Mouse (Mus musculus): Measurements from ENCODE around the gene Asb4. TPM values are rescaled to one million over a fixed set of nuclear protein-coding genes. Genes with fewer than 3 reads are reported as not detected.

The Asb4 gene
- polyA plus RNA-seq, 2 experiments: 31.4 to 43.9 TPM

DNA sequence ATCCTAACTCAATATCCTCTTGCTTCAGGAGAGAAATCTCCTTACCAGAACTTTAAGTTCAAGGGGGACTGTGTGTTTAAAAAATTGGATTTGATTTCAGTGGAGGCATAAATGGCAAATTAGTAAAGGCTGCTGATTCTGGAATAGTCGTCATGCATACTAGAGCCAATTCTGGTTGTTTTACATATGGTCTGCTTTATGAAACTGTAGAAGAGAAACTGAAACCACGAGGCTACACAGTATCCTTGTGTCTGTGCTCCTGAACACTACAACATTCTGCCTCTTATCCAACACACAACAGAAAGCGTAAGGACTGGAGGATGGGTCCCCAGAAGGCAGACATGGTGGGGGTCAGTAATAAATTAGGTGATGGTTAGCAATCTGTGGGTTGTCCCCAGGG is 4.1 kb upstream of the Asb4 start:
- no peak for ATAC-seq (ENCODE audit: low FRiP score, low read depth)
- peak overlapping the region; percentile 47 for H3K4me2 ChIP-seq (replicated peaks; ENCODE audit: low read depth, low read length, severe bottlenecking)
- H3K36me3 ChIP-seq (ENCODE audit: control insufficient read depth, insufficient read depth, low read length): no peaks in the 10 kb centered on the region
- no peak for TF ChIP-seq POLR2A (IDR thresholded peaks at IDR 0.05; ENCODE audit: borderline replicate concordance, extremely low read depth, insufficient read depth, insufficient read length)
- no peak overlapping the region for H3K9ac ChIP-seq (ENCODE audit: low read depth, low read length, severe bottlenecking)
- 51% methylated on average over 3 of the region's 3 CpGs for WGBS
- H3K27me3 ChIP-seq (ENCODE audit: control insufficient read depth, insufficient read depth, low read length): no peaks in the 10 kb centered on the region
- H3K4me1 ChIP-seq (ENCODE audit: control insufficient read depth, insufficient read depth, low read length): peaks cover 28% of the 10 kb centered on the region
- peak overlapping the region; percentile 45; the same call in 1 of the 2 replicates for H3K27ac ChIP-seq (replicated peaks; ENCODE audit: low read depth, low read length)
- peak; percentile 42 for DNase-seq (ENCODE audit: low spot score)
- no peaks in the 10 kb centered on the region for H3K9me3 ChIP-seq (ENCODE audit: control insufficient read depth, low read length)
- no peak overlapping the region; the same call in 1 of the 2 replicates for H3K4me3 ChIP-seq (replicated peaks; ENCODE audit: low read length)

- Histone ChIP-seq H3K4me3 (replicated peaks; ENCODE audit: low read length) (peak overlapping the region; percentile 22), H3K9ac (ENCODE audit: low read depth, low read length, severe bottlenecking) (peak overlapping the region; percentile 25; the same call in 1 of the 2 replicates), H3K36me3 (ENCODE audit: control insufficient read depth, insufficient read depth, low read length) (no peaks in the 10 kb centered on the region), H3K9me3 (ENCODE audit: control insufficient read depth, low read length) (no peaks in the 10 kb centered on the region), H3K4me2 (replicated peaks; ENCODE audit: low read depth, low read length, severe bottlenecking) (peak overlapping the region; percentile 47), H3K27me3 (ENCODE audit: control insufficient read depth, insufficient read depth, low read length) (no peaks in the 10 kb centered on the region), H3K4me1 (ENCODE audit: control insufficient read depth, insufficient read depth, low read length) (peaks cover 28% of the 10 kb centered on the region), H3K27ac (replicated peaks; ENCODE audit: low read depth, low read length) (peak overlapping the region; percentile 45)
- WGBS: 12% methylated on average over 22 of the region's 22 CpGs
- no peak; the same call in none of the 2 replicates for ATAC-seq (ENCODE audit: low FRiP score, low read depth)
- peak; percentile 58 for DNase-seq (ENCODE audit: low spot score)
- no peak for TF ChIP-seq POLR2A (IDR thresholded peaks at IDR 0.05; ENCODE audit: borderline replicate concordance, extremely low read depth, insufficient read depth, insufficient read length)
These were observed 3.2 kb upstream of the Asb4 start for GRCm38 (mm10) chr6:5379781-5380623.

GRCm38 (mm10) chr6:5380624-5381252 is 2.4 kb upstream of the Asb4 start:
- TF ChIP-seq POLR2A (IDR thresholded peaks at IDR 0.05; ENCODE audit: borderline replicate concordance, extremely low read depth, insufficient read depth, insufficient read length): no peak
- H3K4me1 ChIP-seq (ENCODE audit: control insufficient read depth, insufficient read depth, low read length): peaks cover 28% of the 10 kb centered on the region
- H3K9me3 ChIP-seq (ENCODE audit: control insufficient read depth, low read length): no peaks in the 10 kb centered on the region
- H3K9ac ChIP-seq (ENCODE audit: low read depth, low read length, severe bottlenecking): 0 out of 2 replicates have a peak overlapping the region, but pooled peaks have one; percentile 25
- H3K4me2 ChIP-seq (replicated peaks; ENCODE audit: low read depth, low read length, severe bottlenecking): peak overlapping the region; percentile 47
- WGBS: 13% methylated on average over 9 of the region's 9 CpGs
- no peak; the same call in 1 of the 2 replicates for ATAC-seq (ENCODE audit: low FRiP score, low read depth)
- H3K4me3 ChIP-seq (replicated peaks; ENCODE audit: low read length): 0 out of 2 replicates have a peak overlapping the region, but pooled peaks have one; percentile 22
- DNase-seq (ENCODE audit: low spot score): peak; percentile 37
- no peaks in the 10 kb centered on the region for H3K36me3 ChIP-seq (ENCODE audit: control insufficient read depth, insufficient read depth, low read length)
- H3K27me3 ChIP-seq (ENCODE audit: control insufficient read depth, insufficient read depth, low read length): no peaks in the 10 kb centered on the region
- peak overlapping the region; percentile 45; the same call in 1 of the 2 replicates for H3K27ac ChIP-seq (replicated peaks; ENCODE audit: low read depth, low read length)

DNA sequence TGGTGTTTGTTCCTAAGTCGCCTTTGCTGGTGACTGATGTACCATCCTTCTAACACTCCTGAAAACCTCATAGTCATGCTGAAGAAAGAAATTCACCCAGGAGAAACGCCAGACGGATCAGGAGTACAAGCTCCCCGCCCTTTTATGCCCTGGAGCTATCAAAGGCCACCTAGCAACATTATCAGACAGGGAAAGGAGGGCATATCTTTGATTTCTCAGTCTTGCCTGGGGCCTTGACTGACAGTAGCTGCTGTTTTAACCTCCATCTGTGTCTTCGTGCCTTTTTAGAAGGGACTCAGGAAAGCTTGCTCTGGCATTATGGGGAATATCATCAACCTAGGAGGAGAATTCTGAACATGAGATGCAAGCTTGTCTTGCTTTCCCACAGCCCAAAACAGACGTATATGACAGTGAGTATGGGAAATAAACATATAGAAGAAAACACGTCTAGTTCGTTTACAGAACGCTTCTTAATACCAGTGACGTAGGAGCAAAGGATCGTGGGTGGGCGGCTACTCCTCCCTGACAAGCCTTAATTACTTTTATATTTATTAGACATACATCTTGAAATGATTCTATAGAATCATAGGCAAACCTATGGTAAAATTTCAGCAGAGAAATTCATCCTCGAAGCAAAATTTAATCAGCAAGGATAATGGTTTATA is 1.1 kb upstream of the Asb4 start:
- H3K4me1 ChIP-seq (ENCODE audit: control insufficient read depth, insufficient read depth, low read length): peaks cover 28% of the 10 kb centered on the region
- peak overlapping the region; percentile 61; the same call in 1 of the 2 replicates for H3K4me2 ChIP-seq (replicated peaks; ENCODE audit: low read depth, low read length, severe bottlenecking)
- no peaks in the 10 kb centered on the region for H3K9me3 ChIP-seq (ENCODE audit: control insufficient read depth, low read length)
- no peak overlapping the region for H3K4me3 ChIP-seq (replicated peaks; ENCODE audit: low read length)
- ATAC-seq (ENCODE audit: low FRiP score, low read depth) (no peak), DNase-seq (ENCODE audit: low spot score) (no peak)
- TF ChIP-seq POLR2A (IDR thresholded peaks at IDR 0.05; ENCODE audit: borderline replicate concordance, extremely low read depth, insufficient read depth, insufficient read length): no peak
- H3K27me3 ChIP-seq (ENCODE audit: control insufficient read depth, insufficient read depth, low read length): no peaks in the 10 kb centered on the region
- no peak overlapping the region for H3K27ac ChIP-seq (replicated peaks; ENCODE audit: low read depth, low read length)
- H3K9ac ChIP-seq (ENCODE audit: low read depth, low read length, severe bottlenecking): no peak overlapping the region
- WGBS: 21% methylated on average over 13 of the region's 13 CpGs
- H3K36me3 ChIP-seq (ENCODE audit: control insufficient read depth, insufficient read depth, low read length): no peaks in the 10 kb centered on the region
